Mouse (Mus musculus): Measurements from ENCODE around the gene Myo5c. TPM values are rescaled to one million over a fixed set of nuclear protein-coding genes. Genes with fewer than 3 reads are reported as not detected.
A peak's percentile ranks its signal among the peaks of the same experiment; 100 is the strongest.

The Myo5c gene
- total RNA-seq (2021), result under 1 TPM; 0.29 to 0.80 TPM
- long read RNA-seq, partial matches to known transcripts, result 0 of 1 reads
- long read RNA-seq, other reads (novel, unspliced or antisense), result 1 of 1 reads

DNA sequence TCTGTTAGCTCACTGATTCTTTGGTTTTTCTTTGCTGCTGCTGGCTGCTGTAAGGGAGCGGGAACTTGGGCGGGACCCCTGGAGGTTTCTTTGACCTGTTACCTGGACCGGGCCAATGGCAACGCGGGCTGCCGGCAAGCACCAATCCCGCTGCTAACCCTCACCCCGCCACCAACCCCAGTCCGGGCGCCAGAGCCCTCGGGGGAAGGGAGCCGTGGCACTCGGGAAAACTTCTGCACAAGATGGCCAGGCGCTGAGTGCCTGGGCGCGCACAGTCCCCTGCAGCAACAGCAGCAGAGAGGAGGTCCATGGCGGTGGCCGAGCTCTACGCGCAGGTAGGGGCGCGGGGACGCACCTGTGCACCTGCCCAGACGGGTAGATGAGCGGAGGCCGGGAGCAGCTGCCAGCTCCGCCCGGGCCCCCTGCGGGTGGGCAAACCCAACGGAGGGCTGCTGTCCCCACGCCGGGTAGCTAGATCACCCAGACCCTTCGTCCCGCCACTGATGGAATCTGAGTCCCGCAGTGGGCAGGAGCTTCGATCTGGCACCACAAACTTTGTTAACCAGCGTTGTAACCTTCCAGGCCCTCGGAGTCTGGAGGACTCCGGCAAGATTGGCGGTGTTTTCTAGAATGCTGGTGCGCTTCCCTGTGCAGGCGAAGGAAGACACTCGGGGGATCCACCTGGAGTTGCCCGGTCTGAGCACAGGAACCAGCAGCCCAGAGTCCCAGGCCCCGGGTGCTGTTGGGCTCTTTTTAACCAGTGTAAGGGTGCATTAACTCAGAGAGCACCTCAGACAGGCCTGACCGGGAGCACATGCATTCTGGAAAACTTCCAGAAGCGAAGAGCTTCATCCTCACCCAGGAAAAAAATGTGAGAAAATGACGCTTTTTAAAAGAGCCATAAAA, at the start of gene Myo5c:
Myo5c (plus strand) TSS at position 180 of the 906 bp plus-strand sequence.
- DNase-seq (ENCODE audit: low spot score in 2 of 2), result no peak

GRCm38 (mm10) chr9:75187646-75188260, 44.1 kb upstream of the Myo5c start:
- no peak for DNase-seq (ENCODE audit: low spot score in 2 of 2)

- no peak for DNase-seq (ENCODE audit: low spot score in 2 of 2)
Measured at GRCm38 (mm10) chr9:75193858-75194257, 38.0 kb upstream of the Myo5c start.

DNA sequence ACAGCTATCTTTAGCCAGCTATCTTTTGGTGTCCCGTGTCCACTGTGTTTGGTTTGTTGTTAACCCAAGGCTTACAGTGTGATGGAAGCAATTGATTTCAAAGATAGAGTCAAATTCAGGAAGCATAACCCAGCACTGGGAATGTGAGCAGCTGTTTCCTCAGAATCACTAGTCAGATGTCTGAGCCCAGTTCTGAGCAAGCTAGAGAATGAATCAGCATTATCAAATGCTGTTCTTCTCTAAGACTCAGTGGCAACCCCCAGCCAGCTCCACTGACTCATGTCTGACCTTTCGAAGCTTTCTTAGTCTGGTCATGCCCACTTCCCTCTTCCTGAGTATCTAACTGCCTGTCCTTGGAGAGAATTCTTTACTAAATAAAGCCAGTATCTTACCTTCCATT, 35.5 kb upstream of the Myo5c start:
- no peak for DNase-seq (ENCODE audit: low spot score in 2 of 2)

- DNase-seq (ENCODE audit: low spot score in 2 of 2), result peak; percentile 34 to 43
Measured at GRCm38 (mm10) chr9:75197297-75197696, 34.5 kb upstream of the Myo5c start.

GRCm38 (mm10) chr9:75201506-75201905, 30.3 kb upstream of the Myo5c start:
- DNase-seq (ENCODE audit: low spot score in 2 of 2), result no peak

DNA sequence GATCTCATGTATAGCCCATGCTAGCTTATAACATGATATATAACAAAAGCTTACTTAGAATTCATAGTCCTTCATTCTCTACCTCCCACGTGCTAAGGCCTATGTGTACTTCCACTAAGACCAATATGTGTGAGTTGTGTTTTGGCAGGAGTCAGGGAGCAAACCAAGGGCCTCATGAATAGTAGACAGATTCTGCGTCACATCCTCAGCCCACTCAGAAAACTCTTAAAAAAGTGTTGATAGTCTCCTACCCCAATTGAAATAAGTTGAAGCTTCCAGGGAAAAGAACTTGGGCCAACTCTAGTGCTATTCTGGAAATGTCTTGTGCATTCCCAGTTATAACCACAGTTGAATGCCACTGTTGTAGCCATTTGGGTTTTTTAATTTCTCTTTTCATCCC, 29.8 kb upstream of the Myo5c start:
- DNase-seq (ENCODE audit: low spot score in 2 of 2), result no peak

GRCm38 (mm10) chr9:75209246-75209645, 22.6 kb upstream of the Myo5c start:
- no peak for DNase-seq (ENCODE audit: low spot score in 2 of 2)

DNA sequence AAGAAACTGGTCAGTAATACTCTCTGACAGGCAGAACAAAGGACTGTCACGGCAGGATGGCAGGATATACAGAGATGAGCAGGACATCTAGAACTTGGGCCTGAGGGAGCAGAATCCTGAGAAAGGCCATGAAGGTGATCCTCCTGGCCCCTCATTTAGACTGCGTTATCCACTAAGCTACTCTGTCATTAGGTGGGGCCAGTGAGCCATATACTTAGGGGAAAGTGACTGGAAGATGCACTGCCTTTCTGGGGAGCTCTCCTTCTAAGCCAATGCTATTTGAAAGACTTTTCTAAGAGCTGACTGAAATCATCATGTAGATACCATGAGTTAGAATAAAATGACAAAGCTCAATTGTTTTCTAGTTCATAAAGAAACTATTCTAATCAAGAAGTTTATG, 21.6 kb upstream of the Myo5c start:
- no peak for DNase-seq (ENCODE audit: low spot score in 2 of 2)

DNA sequence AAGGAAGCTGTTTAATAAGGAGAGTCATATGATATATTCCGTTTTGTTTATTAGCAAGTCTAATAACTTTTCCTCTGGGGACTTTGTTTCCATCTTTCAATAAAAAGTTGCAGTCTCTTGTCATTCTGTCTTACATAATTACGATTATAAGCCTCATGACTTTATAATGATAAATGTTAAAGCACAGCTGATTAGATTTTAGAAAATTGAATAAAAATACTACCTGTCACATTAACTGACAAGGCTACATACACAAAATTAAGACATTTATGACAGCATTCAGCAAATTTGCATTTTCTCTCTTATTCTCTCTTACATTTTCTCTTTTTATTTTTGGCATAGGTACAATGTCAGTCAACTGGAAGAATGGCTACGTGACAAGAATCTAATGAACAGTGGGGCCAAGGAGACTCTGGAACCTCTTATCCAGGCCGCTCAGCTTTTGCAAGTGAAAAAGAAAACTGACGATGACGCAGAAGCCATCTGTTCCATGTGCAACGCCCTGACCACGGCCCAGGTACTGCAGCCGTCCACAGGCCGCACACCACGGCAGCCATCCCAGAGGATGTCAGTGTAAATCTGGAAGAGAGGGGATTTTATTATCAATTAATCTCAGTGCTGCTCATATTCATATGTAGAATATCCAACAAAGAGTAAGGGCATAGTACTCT, 16.9 kb upstream of the Myo5c start:
- no peak for DNase-seq (ENCODE audit: low spot score in 2 of 2)

- no peak for DNase-seq (ENCODE audit: low spot score in 2 of 2)
Measured at GRCm38 (mm10) chr9:75219942-75220341, 11.9 kb upstream of the Myo5c start.

- no peak for DNase-seq (ENCODE audit: low spot score in 2 of 2)
Measured at GRCm38 (mm10) chr9:75221420-75222287, 10.2 kb upstream of the Myo5c start.

DNA sequence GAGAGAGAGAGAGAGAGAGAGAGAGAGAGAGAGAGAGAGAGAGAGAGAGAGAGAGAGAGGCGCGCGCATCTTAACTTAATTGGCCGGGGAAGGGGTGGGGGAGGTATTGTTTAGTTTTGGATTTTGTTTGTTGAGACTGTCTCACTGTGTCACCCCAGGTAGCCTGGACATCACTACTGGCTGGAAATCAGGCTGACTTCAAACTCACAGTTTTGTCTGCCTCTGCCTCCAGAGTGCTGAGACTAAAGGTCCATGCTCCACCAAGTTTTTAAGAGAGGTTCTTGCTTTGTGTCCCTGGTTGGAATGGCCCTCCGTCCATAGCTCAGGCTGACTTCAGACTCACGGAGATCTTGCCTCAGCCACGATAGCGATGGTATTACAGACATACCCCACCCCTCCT, 1.0 kb downstream of the Myo5c start:
- DNase-seq (ENCODE audit: low spot score in 2 of 2), result no peak

DNA sequence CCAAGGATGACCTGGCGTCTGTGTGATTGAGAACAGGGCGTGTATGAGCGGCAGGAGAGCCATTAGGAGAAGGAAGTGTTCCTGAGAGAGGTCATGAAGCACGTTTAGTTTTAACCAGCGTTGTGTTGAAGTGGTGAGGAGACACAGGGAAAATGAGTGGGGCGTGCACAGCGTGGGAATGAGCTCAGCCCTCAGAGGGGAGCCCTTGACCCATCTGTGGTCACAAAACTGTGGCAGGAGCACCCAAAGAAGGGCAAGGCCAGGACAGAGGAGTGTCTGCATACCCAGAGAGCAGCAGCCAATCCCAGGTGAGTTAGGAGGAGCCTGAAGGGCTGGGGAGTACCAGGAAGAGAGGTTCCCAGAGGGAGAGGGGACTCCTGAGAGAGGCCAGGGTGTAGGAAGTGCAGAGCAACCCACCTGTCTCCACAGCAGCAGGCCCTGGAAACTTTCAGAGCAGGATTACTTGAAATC, 2.5 kb downstream of the Myo5c start:
- no peak for DNase-seq (ENCODE audit: low spot score in 2 of 2)

DNA sequence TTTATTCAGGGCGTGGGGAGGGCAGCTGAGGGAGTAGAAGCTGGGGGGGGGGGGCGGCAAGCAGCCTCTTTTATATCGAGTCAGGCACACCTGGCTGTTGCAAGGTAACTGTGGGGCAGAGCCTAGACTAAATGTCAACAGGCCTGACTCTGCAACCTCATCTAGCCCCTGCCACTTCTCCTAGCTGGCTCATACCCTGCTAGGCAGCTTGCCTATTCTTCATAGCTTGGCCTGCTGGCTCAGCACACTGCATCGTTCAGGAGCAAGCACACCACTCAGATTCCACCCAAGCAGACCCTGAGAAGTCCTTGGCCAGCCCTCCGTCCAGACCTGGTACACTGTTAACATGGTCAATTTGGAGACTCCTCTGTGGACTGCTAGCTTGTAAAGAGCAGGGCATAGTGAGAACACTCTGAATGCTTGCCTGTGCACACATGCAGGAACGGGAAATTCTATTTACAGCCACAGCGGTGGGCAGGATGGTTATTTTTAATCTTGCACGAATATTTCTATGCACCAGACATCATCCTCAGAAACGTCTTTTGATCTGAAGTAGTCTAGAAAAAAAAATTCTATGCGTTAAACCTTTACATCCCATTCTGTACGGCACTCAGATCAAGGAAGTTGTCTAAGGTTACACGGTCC, 3.3 kb downstream of the Myo5c start:
- DNase-seq (ENCODE audit: low spot score in 2 of 2), result no peak

- DNase-seq (ENCODE audit: low spot score in 2 of 2), result no peak
Measured at GRCm38 (mm10) chr9:75235696-75236095, 3.9 kb downstream of the Myo5c start.

DNA sequence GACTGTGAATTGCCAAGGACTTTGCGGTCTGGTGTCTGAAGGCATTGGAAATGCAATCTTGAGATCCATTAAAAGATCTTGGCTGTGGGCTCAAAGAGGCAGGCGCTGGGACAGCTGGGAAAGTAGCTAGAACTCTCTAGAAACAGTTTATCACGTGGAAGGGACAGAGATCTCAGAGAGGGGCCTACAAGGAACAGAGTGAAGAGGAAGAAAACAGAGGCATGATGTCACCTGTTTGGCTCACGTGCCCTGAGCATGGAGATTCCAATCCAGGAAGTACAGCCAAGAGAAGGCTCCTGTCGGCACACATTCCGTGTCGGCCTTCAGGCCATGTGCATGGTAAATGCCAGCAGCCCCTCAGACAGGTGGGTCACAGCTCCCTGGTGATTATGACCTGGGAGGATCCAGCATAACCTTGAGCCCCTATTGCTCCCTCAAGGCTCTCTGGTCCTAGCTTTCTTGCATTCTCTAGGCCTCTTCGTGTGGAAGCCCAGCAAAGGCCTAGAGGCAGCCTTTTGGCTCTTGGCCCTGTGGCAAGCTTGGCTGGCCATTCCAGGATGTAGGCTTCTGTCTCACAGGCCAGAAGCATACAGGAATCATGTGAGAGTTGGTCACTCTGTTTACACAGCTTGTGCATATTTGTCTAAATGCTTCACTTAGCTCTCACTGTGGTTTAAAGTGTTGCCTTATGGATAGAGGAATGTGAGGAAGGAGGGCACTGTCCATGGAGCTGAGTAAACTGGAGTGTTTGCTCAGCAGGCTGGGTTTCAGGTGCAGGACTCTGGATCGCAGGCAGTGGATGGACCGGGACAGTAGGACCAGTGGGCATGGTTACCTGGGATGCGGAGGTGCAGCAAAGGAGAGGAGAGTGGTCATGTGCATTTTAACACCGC, 4.8 kb downstream of the Myo5c start:
- no peak for DNase-seq (ENCODE audit: low spot score in 2 of 2)

DNA sequence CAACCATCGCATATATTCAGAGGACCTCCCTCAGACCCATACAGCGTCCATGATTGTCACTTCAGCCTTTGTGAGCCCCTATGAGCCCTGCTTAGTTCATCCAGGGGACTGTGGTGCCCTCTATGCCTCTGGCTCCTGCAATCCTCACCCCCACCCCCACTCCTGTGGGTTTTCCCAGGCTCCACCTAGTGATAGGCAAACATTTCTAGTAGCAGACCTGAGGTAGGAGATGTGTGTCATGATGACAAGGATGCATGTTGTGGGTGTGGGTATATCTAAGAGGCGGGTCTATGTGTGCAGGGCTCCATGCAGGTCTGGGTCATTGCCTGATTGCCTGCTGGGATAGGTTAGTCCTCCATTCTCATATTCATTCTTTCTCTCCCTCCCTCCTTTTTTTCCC, 6.4 kb downstream of the Myo5c start:
- no peak for DNase-seq (ENCODE audit: low spot score in 2 of 2)

DNA sequence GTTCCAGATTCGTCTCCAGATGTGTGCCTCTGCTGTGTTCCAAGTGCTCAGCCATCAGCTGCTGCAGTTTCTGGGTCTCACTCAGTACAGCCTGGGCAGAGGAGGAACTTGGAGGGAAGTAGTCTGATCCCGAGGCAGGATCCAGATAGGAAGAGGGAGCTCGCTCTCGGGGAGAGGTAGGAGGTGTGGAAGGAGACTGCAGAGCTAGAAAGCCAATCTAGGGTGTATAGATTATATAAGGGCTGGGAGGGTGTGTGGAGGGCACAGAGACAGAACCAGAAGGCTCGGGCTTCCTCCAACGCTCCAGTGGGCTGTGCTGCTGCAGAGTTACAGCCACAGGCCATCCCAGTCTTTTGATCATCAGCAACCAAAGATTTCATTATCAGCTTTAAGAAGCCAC, 11.2 kb downstream of the Myo5c start:
- no peak for DNase-seq (ENCODE audit: low spot score in 2 of 2)
